Mouse (Mus musculus) left cerebral cortex, adult 2 months (tissue): Measurements from ENCODE around the gene Gm49325. TPM values are rescaled to one million over a fixed set of nuclear protein-coding genes. Genes with fewer than 3 reads are reported as not detected.

ENCODE experiments used
- DNase-seq, 2 experiments: peaks; one replicate each; pipeline ENCODE4 v3.0.0; 2021 to 2022; ENCODE audit warnings: low spot score in 2 of 2, mixed read lengths in 1 of 2; ENCODE audit errors: extremely low spot score in 1 of 2
- H3K27ac ChIP-seq: fragments of 200-600 bp; 2 replicates; pipeline ENCODE4 v1.8.1; 2022
- H3K4me3 ChIP-seq: fragments of 200-600 bp; 2 replicates; pipeline ENCODE4 v1.8.1; 2022
- CTCF ChIP-seq: fragments of 200-600 bp; IDR thresholded peaks from 2 replicates; pipeline ENCODE4 v1.8.1; 2022; ENCODE audit warnings: antibody characterized with exemption, mild to moderate bottlenecking, moderate library complexity
- intact Hi-C: fragments of 180-260 bp; cut with DNase I; formaldehyde crosslinking; loops from one replicate; pipeline ENCODE4 v1.15.1; 2025
- total RNA-seq, 2 experiments: library from RNA; stranded (reverse); gene quantifications; 2 replicates each; pipeline ENCODE4 v1.2.3; 2021

Gm49325 gene
- total RNA-seq, 2 experiments from 2014 or later = 2.0 to 5.3 TPM

GRCm38 (mm10) chr10:77634016-77634415, 28.0 kb downstream of the Gm49325 start:
- Histone ChIP-seq H3K4me3 (no peak overlapping the region), H3K27ac (no peak overlapping the region)
- no peak for TF ChIP-seq CTCF
- DNase-seq = no peak
- intact Hi-C loops = no loop called here

DNA sequence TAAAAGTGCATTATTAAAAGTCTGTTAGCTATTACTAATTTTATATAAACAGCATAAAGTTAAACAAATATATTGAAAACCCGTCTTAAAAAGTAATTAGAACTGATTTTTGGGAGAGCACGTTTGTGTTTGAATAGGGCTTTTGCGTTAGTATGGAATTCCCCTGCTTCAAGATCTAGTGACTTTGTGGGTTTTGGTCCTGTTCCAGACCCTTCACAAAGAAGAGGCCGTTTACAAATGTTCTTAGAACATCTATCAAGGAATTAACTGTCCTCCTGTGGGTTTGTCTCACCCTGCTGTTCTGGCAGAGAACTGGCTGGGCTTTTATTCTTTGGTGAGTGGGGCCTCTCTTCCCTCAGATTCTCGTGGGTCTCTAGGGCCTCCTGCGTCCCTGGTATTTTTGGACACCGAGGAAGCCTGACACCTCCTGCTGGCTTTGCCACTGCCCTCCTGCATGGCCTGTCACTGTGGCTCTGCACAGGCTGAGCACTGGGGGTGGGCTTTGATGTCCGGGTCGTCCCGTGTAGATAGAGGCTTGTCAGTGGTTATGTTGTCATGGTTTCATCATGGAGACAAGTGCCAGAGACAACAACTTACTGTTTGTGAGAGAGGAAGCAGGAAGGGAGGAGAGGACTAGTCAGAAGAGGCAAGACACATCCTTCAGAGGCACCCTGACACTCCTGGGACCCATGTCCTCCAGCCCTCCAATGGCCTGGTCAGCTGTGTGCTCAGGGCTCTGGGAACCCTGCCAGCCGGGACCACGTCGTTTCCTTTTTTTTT, 28.6 kb downstream of the Gm49325 start:
- DNase-seq = no peak
- intact Hi-C loops = no loop called here
- Histone ChIP-seq H3K4me3 (no peak overlapping the region), H3K27ac (no peak overlapping the region)
- TF ChIP-seq CTCF = no peak

GRCm38 (mm10) chr10:77636234-77636922, 30.4 kb downstream of the Gm49325 start:
- no peak for DNase-seq
- Histone ChIP-seq H3K4me3 (no peak overlapping the region), H3K27ac (no peak overlapping the region)
- TF ChIP-seq CTCF = no peak
- intact Hi-C loops = no loop called here

GRCm38 (mm10) chr10:77638956-77639355, 33.0 kb downstream of the Gm49325 start:
- TF ChIP-seq CTCF = no peak
- intact Hi-C loops = no loop called here
- DNase-seq = no peak

GRCm38 (mm10) chr10:77643160-77643559, 37.2 kb downstream of the Gm49325 start:
- intact Hi-C loops = no loop called here
- Histone ChIP-seq H3K27ac (no peak overlapping the region), H3K4me3 (no peak overlapping the region)
- TF ChIP-seq CTCF = no peak
- no peak for DNase-seq

More at GRCm38 (mm10) chr10:77638956-77639355, 33.0 kb downstream of the Gm49325 start:
- H3K27ac ChIP-seq = no peak overlapping the region
- no peak overlapping the region for H3K4me3 ChIP-seq

GRCm38 (mm10) chr10:77645571-77645970, 39.6 kb downstream of the Gm49325 start:
- intact Hi-C loops = no loop called here
- Histone ChIP-seq H3K27ac (no peak overlapping the region), H3K4me3 (no peak overlapping the region)
- DNase-seq = no peak
- TF ChIP-seq CTCF = no peak

DNA sequence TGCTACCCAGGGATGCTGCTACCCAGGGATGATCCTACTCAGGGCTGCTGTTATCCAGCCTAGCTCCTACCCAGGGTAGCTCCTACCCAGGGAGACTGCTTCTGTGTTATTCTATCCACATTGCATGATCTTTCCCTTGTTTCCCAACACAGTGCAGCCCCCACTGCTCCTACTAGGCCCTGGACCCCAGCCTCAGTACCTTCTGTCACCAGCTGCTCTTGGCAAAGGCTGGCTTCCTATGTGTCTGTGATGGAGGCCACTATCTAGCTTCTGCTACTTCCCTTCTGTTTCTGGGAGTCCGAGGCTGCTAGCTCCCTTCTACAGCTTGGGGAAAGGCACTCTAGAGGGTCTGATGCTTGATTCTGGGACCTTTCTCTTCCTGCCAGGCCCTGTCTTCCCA, 41.5 kb downstream of the Gm49325 start:
- no peak overlapping the region for H3K4me3 ChIP-seq
- no peak for DNase-seq
- no peak overlapping the region for H3K27ac ChIP-seq
- no peak for TF ChIP-seq CTCF
- intact Hi-C loops = no loop called here

GRCm38 (mm10) chr10:77647901-77648300, 41.9 kb downstream of the Gm49325 start:
- DNase-seq = no peak
- H3K27ac ChIP-seq = no peak overlapping the region
- intact Hi-C loops = no loop called here
- H3K4me3 ChIP-seq = no peak overlapping the region
- no peak for TF ChIP-seq CTCF

GRCm38 (mm10) chr10:77652046-77652445, 46.0 kb downstream of the Gm49325 start:
- Histone ChIP-seq H3K27ac (no peak overlapping the region), H3K4me3 (no peak overlapping the region)
- TF ChIP-seq CTCF = peak; percentile 2; the same call in 1 of the 2 replicates
- intact Hi-C loops = no loop called here
- no peak for DNase-seq

- intact Hi-C loops = no loop called here
- DNase-seq = no peak
- no peak for TF ChIP-seq CTCF
- Histone ChIP-seq H3K27ac (no peak overlapping the region), H3K4me3 (no peak overlapping the region)
Observed at GRCm38 (mm10) chr10:77658286-77658994, 52.4 kb downstream of the Gm49325 start.

DNA sequence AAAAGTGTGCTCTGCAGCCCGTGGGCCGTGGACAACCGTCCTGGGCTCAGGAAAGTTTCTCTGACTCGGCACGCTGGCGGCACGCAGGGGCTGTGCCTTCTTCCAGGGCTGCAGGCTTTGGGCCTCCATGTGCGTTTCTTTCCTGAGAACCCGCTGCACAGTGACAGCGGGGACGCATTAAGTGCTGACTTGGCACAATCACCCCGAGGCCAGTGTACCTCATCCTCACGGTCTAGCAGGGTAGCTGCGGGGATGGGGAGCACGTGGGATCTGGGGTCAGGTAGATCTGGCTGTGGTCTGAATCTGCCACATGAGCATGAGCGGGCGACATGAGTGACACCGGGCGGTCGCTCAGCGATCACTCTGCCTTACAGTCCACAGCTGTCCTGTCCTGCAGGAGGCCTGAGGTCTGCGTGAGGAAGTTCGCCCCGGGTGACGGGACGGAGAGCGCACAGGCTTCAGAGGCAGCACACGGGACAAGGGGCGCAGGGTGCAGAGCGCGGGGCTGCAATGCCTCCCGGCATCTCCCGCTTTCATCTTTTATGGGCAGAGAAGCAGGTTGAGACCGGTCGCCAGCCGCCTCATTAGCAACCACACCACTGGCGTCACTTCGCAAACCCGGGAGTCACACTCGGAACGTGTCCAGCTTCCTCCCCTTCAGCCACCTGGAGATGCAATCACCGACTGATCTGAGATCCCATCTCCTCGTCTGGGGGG, 58.1 kb downstream of the Gm49325 start:
- no peak for TF ChIP-seq CTCF

More for the DNA sequence above, 58.1 kb downstream of the Gm49325 start:
- DNase-seq = no peak
- H3K27ac ChIP-seq = no peak overlapping the region
- intact Hi-C loops = no loop called here
- H3K4me3 ChIP-seq = no peak overlapping the region
